Mouse (Mus musculus): ENCODE measurements at regions not wholly inside any gene's neighbourhood (a gene's known extent, or its start where the extent isn't known, plus 50 kb on each side); places are given as distances from the start of the nearest gene placed in this dataset.

DNA sequence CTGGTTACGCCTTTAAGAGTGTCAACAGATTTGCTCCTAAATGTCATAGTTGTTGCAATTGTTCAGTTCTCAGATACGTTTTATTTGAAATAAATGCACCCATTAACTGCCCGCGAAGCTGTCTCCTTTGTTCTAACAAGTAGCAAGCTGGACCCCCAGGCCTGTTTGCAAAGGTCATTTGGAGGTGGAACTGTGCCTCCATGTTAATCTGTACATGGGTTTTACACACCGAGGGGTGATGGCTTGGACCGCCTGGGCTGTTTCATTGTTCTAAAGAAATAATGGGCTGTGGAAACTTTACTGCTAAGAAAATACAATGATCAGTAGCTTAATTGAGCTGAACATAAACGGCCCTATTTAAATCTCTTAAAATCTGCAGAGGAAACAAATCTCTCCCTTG is 178.8 kb downstream of the Klf6 start:
- in situ Hi-C loops (cut with MboI; ENCODE audit: low pct_unique_long_range_greater_than_20kb in 1 of 2, low sequenced_read_pairs in 2 of 2, unreplicated experiment in 1 of 2): no loop called here

DNA sequence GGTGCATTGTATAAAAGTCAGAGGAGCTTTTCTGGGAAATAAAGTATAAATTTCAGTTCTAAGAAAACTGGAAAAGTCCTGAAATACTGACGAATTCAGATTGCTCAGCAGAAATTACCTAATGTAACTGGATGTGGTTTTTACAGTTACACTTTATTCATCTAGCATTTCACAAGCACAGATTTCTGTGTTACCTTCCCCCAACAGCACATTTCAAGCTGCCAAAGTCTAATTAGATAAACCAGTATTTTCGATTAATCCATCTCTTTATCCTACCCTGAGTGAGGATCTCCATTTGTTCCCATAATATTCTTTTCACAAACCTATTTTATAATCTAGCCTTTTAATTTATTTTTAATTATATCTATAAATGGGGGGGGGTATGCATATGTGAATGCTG is 179.4 kb downstream of the Klf6 start:
- in situ Hi-C loops (cut with MboI; ENCODE audit: low pct_unique_long_range_greater_than_20kb in 1 of 2, low sequenced_read_pairs in 2 of 2, unreplicated experiment in 1 of 2): no loop called here

DNA sequence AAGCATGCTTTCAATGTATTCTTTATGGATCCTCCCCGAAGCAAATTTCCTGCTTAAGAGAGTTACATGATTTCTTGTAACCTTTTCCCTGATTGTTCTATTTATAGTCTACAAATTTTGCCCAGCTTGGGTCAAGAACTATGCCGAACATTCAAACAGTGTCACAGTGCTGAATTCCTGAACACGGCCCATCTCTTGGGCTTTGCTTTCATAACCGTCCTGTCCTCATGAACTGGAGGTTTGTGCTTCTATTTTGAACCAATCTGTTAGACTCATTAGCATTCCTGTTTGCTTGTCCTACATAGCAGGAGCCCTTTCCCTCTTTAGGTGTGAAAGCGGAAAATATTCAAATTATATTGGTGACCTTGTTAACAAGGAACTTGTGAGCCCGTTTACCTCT is 181.2 kb downstream of the Klf6 start:
- in situ Hi-C loops (cut with MboI; ENCODE audit: low pct_unique_long_range_greater_than_20kb in 1 of 2, low sequenced_read_pairs in 2 of 2, unreplicated experiment in 1 of 2): no loop called here

- in situ Hi-C loops (cut with MboI; ENCODE audit: low pct_unique_long_range_greater_than_20kb in 1 of 2, low sequenced_read_pairs in 2 of 2, unreplicated experiment in 1 of 2): no loop called here
Measured at GRCm38 (mm10) chr13:6059515-6060228, 198.4 kb downstream of the Klf6 start.

GRCm38 (mm10) chr13:6060229-6060845 is 199.1 kb downstream of the Klf6 start:
- in situ Hi-C loops (cut with MboI; ENCODE audit: low pct_unique_long_range_greater_than_20kb in 1 of 2, low sequenced_read_pairs in 2 of 2, unreplicated experiment in 1 of 2): no loop called here

- in situ Hi-C loops (cut with MboI; ENCODE audit: low pct_unique_long_range_greater_than_20kb in 1 of 2, low sequenced_read_pairs in 2 of 2, unreplicated experiment in 1 of 2): no loop called here
Measured at GRCm38 (mm10) chr13:6062305-6062704, 201.0 kb downstream of the Klf6 start.

GRCm38 (mm10) chr13:6062729-6063386 is 201.6 kb downstream of the Klf6 start:
- in situ Hi-C loops (cut with MboI; ENCODE audit: low pct_unique_long_range_greater_than_20kb in 1 of 2, low sequenced_read_pairs in 2 of 2, unreplicated experiment in 1 of 2): no loop called here

- in situ Hi-C loops (cut with MboI; ENCODE audit: low pct_unique_long_range_greater_than_20kb in 1 of 2, low sequenced_read_pairs in 2 of 2, unreplicated experiment in 1 of 2): no loop called here
Measured at GRCm38 (mm10) chr13:6076978-6077825, 215.9 kb downstream of the Klf6 start.

DNA sequence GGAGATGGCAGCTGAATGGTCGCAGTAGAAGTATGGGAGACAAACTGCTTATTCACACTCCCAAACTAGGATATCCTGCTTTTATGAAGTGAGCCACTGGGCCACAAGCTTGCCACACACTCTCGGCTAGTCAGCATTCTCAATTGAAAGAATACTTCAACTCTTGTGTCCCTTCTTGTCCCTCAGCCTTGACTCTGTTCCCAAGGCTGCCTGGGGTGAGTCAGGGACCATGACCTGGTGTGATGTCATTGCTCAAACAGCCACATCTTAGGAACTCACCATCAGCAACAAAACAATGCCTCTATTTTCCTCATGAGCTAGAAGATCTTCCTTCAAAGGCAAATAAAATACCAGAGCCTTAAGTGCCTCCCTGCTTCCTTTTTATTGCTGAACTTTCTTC is 224.6 kb downstream of the Klf6 start:
- in situ Hi-C loops (cut with MboI; ENCODE audit: low pct_unique_long_range_greater_than_20kb in 1 of 2, low sequenced_read_pairs in 2 of 2, unreplicated experiment in 1 of 2): no loop called here

GRCm38 (mm10) chr13:6109018-6109657 is 247.9 kb downstream of the Klf6 start:
- in situ Hi-C loops (cut with MboI; ENCODE audit: low pct_unique_long_range_greater_than_20kb in 1 of 2, low sequenced_read_pairs in 2 of 2, unreplicated experiment in 1 of 2): no loop called here

DNA sequence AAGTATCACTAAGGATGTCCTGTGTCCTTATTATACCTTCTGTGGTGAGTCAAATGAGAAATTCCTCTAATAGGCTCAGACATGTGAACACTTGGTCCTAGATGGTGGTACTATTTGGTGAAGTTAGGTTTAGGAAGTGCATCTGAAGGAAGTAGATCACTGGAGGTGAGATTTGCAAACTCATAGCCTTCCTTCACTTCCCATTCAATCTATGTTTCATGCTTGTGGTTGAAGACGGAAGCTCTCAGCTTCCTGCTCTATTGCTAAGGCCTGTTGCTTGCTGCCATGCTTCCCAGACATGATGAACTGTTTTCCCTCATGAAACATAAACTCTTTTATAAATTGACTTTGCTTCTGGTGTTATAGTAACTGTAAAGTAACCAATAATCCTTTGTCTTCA is 258.4 kb downstream of the Klf6 start:
- in situ Hi-C loops (cut with MboI; ENCODE audit: low pct_unique_long_range_greater_than_20kb in 1 of 2, low sequenced_read_pairs in 2 of 2, unreplicated experiment in 1 of 2): no loop called here

DNA sequence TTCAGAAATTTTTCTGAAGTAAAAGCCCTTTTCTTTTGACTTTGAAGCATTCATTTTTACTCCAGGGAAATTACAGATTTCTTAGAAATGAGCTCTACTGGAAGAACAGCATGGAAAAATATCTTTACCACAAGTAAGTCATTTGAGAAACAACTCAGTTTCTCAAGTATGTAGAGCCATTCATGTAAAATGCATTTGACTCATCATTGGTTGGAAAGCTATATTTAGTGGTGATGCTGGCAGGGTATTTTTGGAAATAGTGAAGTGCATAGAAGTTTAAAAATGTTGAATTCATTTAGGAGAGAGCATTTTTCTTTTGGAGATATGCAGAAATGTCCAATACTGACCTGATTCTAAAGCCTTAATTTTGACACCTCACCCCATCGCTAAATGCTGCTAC is 266.0 kb downstream of the Klf6 start:
- in situ Hi-C loops (cut with MboI; ENCODE audit: low pct_unique_long_range_greater_than_20kb in 1 of 2, low sequenced_read_pairs in 2 of 2, unreplicated experiment in 1 of 2): no loop called here

DNA sequence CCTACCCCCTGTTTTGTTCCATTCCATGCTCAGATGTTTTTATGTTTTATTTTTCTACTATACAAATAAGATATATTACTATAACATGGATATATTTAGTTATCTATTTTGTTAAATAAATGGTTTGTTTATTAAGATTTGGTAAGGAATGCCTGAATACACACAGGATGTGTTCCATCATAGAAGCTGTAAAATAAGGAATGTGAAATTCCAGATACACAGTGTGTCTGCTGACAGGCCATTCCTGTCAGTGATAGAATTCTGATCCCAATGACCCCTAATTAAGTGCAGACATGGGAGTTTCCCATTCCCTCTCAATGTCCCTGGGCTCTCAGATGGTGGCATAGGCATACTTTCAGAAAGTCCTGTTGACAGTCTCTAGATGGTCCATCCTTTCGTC is 267.6 kb downstream of the Klf6 start:
- in situ Hi-C loops (cut with MboI; ENCODE audit: low pct_unique_long_range_greater_than_20kb in 1 of 2, low sequenced_read_pairs in 2 of 2, unreplicated experiment in 1 of 2): no loop called here

DNA sequence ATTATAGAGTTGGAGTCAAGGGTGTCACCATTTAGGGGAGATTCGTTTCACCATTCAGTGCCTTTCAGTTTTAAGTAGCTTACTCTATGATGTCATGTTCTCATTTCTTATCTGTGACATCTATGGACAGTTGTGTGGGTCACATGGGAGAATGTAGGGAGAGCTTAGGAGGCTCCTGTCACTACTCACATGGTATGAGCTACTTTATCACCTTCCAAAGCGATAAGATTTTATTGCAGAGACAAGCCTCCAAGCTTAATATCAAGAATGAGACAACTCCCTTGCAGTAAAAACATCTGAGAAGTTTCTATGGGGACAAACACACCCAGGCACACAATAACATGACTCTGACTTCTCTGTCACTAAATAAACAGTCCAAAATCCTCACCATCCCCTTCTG is 270.1 kb downstream of the Klf6 start:
- in situ Hi-C loops (cut with MboI; ENCODE audit: low pct_unique_long_range_greater_than_20kb in 1 of 2, low sequenced_read_pairs in 2 of 2, unreplicated experiment in 1 of 2): no loop called here

GRCm38 (mm10) chr13:6137170-6137569 is 275.9 kb downstream of the Klf6 start:
- in situ Hi-C loops (cut with MboI; ENCODE audit: low pct_unique_long_range_greater_than_20kb in 1 of 2, low sequenced_read_pairs in 2 of 2, unreplicated experiment in 1 of 2): no loop called here

GRCm38 (mm10) chr13:6142771-6143170 is 281.5 kb downstream of the Klf6 start:
- in situ Hi-C loops (cut with MboI; ENCODE audit: low pct_unique_long_range_greater_than_20kb in 1 of 2, low sequenced_read_pairs in 2 of 2, unreplicated experiment in 1 of 2): no loop called here

- in situ Hi-C loops (cut with MboI; ENCODE audit: low pct_unique_long_range_greater_than_20kb in 1 of 2, low sequenced_read_pairs in 2 of 2, unreplicated experiment in 1 of 2): no loop called here
Measured at GRCm38 (mm10) chr13:6153657-6154056, 292.4 kb downstream of the Klf6 start.

DNA sequence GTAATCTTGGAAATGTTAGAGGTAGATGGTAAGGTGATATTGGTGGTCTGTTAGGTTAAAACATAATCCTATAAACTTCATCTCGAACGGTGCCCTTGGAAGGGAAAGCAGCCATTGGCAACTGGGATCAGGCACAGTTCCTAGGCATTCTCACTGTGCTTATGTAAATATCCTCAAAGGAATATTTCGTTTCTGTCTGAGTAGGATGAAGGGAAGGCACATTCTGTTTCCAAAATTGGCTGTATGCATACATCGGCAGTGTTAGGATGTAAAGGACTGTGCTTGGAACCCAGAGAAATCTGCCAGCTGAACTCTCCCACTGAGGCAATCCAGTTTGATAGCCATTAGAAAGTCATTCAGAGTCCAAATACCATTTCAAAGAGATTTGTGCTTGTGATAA is 294.9 kb downstream of the Klf6 start:
- in situ Hi-C loops (cut with MboI; ENCODE audit: low pct_unique_long_range_greater_than_20kb in 1 of 2, low sequenced_read_pairs in 2 of 2, unreplicated experiment in 1 of 2): no loop called here

DNA sequence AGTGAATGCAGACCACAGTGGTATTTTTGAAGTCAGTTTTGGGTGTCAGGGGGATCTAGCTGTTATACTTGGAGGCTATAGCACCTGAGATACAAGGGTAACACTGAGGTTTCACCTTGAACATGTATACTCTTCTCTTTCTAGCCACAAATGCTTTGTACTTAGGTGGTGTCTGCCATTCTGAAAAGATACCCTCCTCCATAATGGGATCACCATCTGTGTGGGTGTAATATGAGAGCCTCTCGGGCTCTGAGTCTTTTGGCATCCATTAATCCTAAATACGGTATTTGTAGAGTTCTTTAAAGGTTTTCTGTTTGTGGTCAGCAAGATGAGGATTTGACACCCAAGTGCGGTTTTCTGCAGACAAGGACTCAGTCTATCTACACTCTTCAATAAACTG is 295.7 kb downstream of the Klf6 start:
- in situ Hi-C loops (cut with MboI; ENCODE audit: low pct_unique_long_range_greater_than_20kb in 1 of 2, low sequenced_read_pairs in 2 of 2, unreplicated experiment in 1 of 2): no loop called here
